Mouse (Mus musculus): ENCODE data around the gene H2-Q10.
"Not testable (repeated sequence)": the region's sequence is repeated elsewhere in the genome, so short reads cannot be mapped to it uniquely, and the experiment has no call there.

Gene H2-Q10

GRCm38 (mm10) chr17:35458247-35458646 is 11.6 kb upstream of the H2-Q10 start:
- not testable (repeated sequence) for DNase-seq (ENCODE audit: extremely low read depth, low read depth)

GRCm38 (mm10) chr17:35460513-35461341 is 9.2 kb upstream of the H2-Q10 start:
- not testable (repeated sequence) for DNase-seq (ENCODE audit: extremely low read depth, low read depth)

GRCm38 (mm10) chr17:35465651-35466050 is 4.2 kb upstream of the H2-Q10 start:
- not testable (repeated sequence) for DNase-seq (ENCODE audit: extremely low read depth, low read depth)

GRCm38 (mm10) chr17:35468936-35469335 is 953 bp upstream of the H2-Q10 start:
- DNase-seq (ENCODE audit: extremely low read depth, low read depth): not testable (repeated sequence)

- peak; percentile 22 for DNase-seq (ENCODE audit: extremely low read depth, low read depth)
Observed at GRCm38 (mm10) chr17:35484066-35484465, 14.2 kb downstream of the H2-Q10 start.

- DNase-seq (ENCODE audit: extremely low read depth, low read depth): no peak
Observed at GRCm38 (mm10) chr17:35485702-35486101, 15.8 kb downstream of the H2-Q10 start.

- no peak for DNase-seq (ENCODE audit: extremely low read depth, low read depth)
Observed at GRCm38 (mm10) chr17:35486726-35487125, 16.8 kb downstream of the H2-Q10 start.

GRCm38 (mm10) chr17:35488041-35488440 is 18.2 kb downstream of the H2-Q10 start:
- DNase-seq (ENCODE audit: extremely low read depth, low read depth): no peak

GRCm38 (mm10) chr17:35490320-35490719 is 20.4 kb downstream of the H2-Q10 start:
- no peak for DNase-seq (ENCODE audit: extremely low read depth, low read depth)

- DNase-seq (ENCODE audit: extremely low read depth, low read depth): no peak
Observed at GRCm38 (mm10) chr17:35497124-35497523, 27.2 kb downstream of the H2-Q10 start.

GRCm38 (mm10) chr17:35502226-35502625 is 32.3 kb downstream of the H2-Q10 start:
- DNase-seq (ENCODE audit: extremely low read depth, low read depth): no peak

GRCm38 (mm10) chr17:35502762-35503161 is 32.9 kb downstream of the H2-Q10 start:
- no peak for DNase-seq (ENCODE audit: extremely low read depth, low read depth)

GRCm38 (mm10) chr17:35503849-35504248 is 34.0 kb downstream of the H2-Q10 start:
- DNase-seq (ENCODE audit: extremely low read depth, low read depth): no peak

- no peak for DNase-seq (ENCODE audit: extremely low read depth, low read depth)
Observed at GRCm38 (mm10) chr17:35504628-35505481, 35.0 kb downstream of the H2-Q10 start.

GRCm38 (mm10) chr17:35505776-35506175 is 35.9 kb downstream of the H2-Q10 start, which contains the start of gene Pou5f1:
Gene Pou5f1 (plus strand): TSS chr17:35506018.
- DNase-seq (ENCODE audit: extremely low read depth, low read depth): no peak

- DNase-seq (ENCODE audit: extremely low read depth, low read depth): no peak
Observed at GRCm38 (mm10) chr17:35506881-35507280, 37.0 kb downstream of the H2-Q10 start.

- DNase-seq (ENCODE audit: extremely low read depth, low read depth): no peak
Observed at GRCm38 (mm10) chr17:35507556-35508260, 37.8 kb downstream of the H2-Q10 start.

- not testable (repeated sequence) for DNase-seq (ENCODE audit: extremely low read depth, low read depth)
Observed at GRCm38 (mm10) chr17:35508279-35508678, 38.4 kb downstream of the H2-Q10 start.

GRCm38 (mm10) chr17:35509284-35509683 is 39.4 kb downstream of the H2-Q10 start:
- no peak for DNase-seq (ENCODE audit: extremely low read depth, low read depth)

- DNase-seq (ENCODE audit: extremely low read depth, low read depth): peak; percentile 10
Observed at GRCm38 (mm10) chr17:35512916-35513626, 43.2 kb downstream of the H2-Q10 start.

- peak; percentile 39 for DNase-seq (ENCODE audit: extremely low read depth, low read depth)
Observed at GRCm38 (mm10) chr17:35513886-35514285, 44.0 kb downstream of the H2-Q10 start.

Measured in MEL-GATA-1-ER (cell line).